Mouse (Mus musculus): ENCODE data around the gene Clasrp.
A peak's percentile ranks its signal among the peaks of the same experiment; 100 is the strongest.

Clasrp gene

DNA sequence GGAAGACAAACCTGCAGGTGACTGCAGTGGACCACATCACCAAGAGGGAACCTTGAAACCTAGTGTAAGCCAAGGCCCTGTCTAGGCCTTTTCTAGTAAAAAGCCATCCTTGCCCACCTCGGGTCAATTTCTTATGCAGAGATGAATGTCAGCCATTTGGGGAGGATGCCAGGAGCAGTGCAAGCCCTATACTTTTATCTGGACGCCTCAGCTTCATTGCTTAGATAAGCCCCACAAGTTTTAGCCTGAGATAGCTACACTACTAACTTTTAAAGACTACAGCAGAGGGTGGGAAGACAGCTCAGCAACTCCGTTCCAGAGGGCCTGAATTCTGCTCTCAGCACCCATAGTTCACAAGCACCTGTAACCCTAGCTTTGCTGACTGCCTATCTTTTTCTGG lies 40.4 kb downstream of the Clasrp start:
- no peak for DNase-seq (ENCODE audit: low spot score)

DNA sequence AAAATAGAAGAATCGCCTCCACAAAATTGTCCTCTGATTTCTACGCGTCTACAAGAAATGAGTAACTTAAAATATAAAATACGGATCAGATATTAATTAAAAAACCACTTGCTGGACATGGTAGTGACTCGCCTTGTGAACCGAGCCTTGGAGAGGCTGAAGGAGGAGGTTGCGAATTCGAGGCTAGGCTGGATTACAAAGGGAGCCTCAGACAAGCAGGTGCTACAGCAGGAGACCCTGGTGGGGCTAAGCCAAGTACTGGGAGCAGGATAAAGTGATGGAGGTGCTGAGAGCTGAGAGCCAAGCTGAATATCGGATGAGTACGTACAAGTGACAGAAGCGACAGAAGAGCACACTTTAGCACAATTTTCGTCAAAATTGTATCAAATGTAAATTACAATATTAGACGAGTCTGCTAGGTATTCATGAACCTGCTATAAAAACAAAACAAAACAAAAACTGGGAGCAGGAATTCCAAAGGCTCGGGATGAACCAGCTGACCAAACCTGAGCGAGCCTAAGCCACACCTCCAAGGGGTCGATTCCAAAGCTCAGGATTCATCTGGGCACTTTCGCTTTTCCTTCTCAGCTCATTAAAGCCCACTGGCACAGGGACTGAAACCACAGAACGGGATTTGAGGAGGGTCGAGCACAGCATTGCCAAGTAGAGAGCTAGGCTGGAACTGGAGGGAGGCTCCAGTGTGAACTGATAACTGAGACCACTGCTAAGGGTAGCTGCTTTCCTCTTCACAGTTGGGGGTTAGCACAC lies 41.5 kb downstream of the Clasrp start, which contains the start of gene Ppp1r37:
Ppp1r37 (minus strand) TSS at position 434 of the 768 bp plus-strand sequence.
- no peak for DNase-seq (ENCODE audit: low spot score)

DNA sequence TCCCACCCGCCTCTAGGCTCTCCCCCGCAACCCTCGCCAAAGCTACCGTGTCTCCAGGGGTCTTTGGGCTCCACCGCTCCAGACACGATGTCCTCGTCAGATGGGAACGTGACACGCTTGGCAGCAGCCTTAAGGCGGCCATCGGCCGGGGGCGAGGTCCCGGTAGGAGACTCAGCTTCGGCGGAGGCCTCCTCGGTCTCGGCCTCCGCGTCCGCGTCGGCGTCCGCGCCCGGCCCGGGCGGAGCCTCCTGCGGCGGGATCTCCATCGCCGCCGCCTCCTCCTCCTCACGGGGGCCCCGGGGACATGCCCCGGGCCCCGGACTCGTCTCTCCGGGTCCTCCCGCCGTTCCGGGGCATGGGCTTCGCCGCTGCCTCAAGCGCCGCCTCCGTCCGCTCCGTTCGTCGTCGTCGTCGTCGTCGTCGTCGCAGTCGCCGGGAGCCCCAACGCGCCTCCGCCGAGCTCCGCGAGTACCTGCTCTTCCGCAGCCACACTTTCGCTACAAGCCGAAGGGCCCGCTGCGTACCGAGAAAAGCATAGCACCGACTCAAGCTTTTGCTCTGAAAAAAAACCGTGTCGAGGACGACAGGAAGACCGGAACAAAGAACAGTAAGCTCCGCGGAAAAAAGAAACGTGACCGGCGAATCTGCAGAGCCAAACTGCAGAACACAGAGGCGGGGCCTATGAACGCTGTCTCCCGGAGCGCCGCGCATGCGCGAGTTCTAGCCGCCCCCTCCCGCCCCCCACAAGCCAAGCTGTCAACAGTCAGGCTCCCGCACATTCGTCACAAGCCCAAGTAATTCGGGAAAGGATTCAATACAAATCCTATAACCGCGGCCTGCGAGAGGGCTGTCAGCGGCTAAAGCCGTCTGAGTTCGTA lies 42.3 kb downstream of the Clasrp start:
- peak; percentile 87 for DNase-seq (ENCODE audit: low spot score)

DNA sequence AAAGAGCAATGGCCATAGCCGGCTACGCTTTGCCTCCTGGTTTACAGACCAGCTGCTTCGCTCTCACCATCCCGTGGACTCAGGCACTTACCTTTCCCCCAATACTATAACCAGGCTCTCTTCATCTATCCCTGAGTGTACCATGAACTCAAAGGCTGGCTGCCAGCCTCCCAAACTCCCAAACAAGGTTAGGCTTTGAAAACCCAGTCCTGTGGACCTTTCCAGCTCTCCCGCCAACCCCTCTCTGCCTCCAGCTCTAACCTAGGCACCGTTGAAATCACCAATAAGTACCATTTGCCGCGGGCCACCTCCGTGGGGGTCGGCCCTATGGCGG lies 42.9 kb downstream of the Clasrp start:
- no peak for DNase-seq (ENCODE audit: low spot score)

DNA sequence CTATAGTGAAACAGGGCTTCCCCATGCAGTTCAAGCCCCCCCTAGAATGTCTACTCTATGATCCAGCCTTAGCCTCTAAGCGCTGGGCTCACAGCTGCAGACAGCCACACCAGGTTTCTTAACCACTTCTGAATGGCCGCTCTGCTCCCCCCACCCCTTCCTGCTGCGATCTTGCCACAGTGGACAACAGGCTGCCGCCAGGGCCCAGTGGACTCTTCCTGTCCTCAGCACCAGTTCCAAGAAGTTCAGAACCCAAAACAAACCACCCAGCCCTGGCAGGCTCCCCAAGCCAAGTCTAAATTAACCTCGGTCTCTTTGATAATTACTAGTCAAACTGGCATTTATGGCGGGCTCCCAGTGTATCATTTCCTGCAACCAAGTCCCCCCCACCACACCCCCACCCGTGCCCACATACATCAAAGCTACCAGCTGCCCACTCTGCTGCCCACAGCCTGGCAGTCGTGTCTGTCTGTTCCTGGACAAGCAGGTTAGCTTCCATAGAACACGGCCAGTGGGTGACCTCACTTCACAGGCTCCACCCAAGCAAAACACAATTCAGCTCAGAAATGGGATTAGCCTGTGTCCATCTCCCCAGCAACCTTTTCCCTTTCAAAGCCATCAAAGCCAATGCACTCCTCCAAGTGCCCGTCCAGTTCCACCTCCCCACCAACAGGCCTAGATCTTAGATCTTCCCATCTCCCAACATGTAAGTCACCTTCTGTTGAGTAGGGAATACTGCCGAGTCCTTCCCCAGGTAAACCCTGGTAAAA lies 43.6 kb downstream of the Clasrp start:
- DNase-seq (ENCODE audit: low spot score): no peak

DNA sequence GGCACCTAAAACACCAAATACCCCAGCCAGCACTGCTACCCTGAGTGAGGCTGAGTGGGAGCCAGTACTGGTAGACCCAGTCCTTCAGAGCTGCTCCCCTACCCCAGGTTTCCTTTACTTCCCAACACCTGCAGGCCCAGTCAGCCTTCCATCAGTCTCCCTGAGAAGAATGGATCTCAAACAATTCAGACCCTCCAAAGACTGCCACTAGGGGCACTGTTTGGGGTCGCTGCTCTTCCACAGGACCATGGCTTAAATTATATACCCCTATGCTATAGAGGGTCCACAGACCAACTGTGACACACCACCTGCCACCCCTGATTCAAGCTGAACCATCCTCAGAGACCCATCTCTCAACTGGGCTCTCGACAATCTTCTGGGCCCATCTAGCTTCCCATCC lies 45.3 kb downstream of the Clasrp start:
- DNase-seq (ENCODE audit: low spot score): no peak

DNA sequence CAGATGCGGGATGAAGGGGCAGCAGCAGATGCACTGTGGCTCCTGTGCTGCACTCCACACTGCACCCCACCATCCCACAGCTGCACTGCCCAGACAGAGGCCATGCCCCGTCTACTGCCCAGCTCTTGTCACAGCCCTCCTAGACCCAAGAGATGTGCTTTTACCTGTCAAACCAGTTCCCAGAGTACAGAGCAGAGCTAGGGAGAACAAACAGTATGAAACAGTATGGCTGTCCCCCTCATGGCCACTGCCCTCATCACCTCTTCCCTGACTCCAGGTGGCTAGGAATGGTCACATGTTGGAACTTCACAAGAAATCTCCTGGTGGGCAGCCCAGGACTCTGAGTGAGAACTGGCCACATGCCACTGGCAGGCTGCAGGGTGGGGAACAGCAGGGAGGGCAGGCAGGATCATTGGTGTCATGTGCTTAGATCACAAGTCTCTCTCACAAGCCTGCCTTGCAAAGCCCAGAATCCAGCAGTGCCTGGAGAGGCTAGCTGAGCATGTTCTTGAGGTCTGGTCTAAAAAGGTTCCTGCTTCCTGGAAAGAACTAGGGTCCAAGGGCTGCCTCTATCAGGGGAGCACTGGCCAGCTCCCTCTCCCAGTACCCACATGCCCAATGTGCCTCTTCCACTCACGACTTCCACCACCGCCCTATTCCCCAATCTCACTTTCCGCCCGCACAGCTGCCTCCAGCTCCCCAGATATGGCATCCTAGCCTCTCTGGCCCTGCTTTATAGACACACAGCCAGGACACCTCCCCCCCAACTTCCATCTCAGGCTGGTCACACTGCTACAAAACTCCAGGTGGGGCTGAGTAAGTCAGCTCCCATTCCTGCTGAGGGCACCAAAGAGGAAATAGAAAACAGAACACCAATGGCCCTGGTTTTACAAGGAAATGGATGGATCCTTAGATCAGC lies 46.0 kb downstream of the Clasrp start:
- no peak for DNase-seq (ENCODE audit: low spot score)

DNA sequence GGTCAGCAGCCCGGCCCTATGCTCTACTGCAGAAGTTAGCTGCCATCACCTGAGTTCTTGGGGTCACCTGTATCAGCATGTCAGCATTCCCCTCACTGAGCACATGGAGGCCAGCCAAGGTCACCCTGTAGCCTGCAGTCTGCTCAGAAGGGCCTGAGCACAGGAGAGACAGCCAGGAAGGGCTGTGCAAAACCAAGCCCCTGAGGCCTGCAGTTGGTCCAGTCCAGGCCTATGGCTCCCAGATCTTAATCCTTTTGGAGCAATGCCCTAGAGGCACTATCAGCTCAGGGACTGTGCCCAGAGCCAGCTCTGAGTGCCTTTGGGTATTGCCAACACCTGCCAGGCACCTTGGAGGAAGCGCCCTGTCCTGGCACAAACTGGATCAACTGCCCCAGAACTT lies 47.2 kb downstream of the Clasrp start:
- DNase-seq (ENCODE audit: low spot score): no peak

DNA sequence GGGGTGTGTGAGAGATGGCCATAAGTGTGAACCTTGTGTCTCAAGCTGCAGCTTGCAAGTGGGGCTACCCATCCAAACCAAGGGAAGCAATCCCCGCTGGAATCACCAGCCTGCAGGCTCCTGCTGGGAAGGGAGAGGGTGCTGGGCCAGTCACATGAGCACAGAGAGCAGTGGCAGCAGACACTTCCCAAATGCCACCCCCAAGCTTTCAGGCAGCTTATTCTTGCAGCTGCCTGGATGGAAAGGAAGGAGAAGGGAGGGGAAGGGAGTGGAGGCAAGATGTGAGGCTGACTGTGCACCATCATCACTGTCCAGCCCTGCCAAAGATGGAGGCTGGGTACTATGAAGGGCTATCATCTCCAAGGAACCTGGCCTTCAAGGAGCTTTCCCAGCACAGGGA lies 50.1 kb downstream of the Clasrp start:
- DNase-seq (ENCODE audit: low spot score): no peak

DNA sequence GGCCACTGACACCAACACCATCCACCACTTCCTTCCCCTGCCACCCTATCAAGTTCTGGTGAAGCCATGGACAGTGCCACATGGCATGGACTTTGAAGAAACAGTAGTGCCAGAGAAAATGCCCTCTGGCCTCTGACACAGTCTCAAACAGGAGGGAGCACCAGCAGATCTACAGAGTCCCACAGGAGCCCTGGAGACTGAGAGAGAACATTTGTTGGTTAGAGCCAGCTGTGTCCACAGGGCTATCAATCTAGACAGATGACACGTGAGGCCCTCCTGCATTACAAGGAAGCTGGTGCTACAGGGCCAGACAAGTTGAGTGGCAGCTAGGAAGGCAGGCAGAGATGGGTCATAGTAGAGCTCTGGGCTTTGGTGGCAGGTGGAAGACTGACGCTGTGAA lies 51.8 kb downstream of the Clasrp start:
- DNase-seq (ENCODE audit: low spot score): no peak

DNA sequence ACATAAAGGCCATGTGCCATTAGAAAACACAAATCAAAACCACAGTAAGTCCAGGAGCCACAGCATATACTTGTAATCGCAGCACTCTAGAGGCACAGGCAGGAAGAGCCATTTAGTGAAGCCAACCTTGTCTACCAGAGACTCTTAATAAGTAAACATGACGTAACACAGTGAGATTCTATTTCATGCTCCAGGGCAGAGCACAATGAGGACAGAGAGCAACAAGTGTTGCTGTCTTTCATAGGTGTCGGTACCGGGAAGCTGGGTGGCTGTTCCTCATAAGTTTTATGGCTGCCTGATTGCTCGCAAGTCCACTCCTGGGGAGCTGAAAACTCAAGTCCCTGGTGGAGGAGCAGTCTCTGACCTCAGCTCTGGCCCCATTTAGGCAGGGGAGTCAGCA lies 52.7 kb downstream of the Clasrp start:
- DNase-seq (ENCODE audit: low spot score): no peak

DNA sequence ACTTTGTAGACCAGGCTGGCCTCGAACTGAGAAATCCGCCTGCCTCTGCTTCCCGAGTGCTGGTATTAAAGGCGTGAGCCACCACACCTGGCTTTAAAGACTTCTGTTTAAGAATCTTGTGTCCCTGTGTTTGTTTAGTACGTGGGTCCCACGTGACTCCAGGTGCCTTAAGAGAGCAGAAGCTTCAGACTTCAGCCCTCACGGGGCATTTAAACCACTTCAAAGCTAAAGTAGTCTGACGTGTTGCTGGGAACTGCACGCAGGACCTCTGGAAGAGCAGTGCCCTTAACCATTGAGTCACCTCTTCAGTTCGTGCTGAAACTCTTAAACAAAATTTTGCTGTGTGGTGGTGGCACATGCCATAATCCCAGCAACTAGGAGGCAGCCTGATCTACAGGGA lies 54.9 kb downstream of the Clasrp start:
- DNase-seq (ENCODE audit: low spot score): peak; percentile 69

DNA sequence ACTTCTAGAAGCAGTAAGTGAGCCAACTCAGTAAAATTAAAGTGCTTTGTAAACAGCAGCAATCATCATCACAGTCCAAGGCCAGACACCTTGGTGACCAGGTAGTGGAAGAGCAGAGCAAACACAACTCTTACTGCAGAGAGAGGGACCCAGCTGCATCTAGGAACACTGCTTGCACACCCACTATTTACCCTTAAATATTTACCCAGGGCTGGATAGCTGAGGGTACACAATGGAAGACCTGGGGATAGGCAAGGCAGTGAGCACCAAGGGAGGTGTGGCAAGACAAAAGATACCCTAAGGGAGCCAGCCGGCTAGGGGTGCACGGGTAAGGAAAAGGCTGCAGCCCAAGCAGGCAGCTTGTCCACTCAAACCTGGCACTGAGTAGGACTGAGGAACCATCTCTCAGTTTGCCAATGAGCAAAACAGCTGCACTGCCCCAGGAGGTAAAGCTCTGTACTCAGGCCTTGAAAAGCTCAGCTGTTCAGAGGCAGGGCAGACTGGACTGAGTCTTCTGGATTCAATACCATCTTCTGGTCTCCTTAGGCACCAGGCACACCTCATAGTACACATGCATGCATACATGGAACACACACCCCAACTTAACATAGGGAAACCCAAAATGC lies 56.8 kb downstream of the Clasrp start:
- peak; percentile 44 for DNase-seq (ENCODE audit: low spot score)

DNA sequence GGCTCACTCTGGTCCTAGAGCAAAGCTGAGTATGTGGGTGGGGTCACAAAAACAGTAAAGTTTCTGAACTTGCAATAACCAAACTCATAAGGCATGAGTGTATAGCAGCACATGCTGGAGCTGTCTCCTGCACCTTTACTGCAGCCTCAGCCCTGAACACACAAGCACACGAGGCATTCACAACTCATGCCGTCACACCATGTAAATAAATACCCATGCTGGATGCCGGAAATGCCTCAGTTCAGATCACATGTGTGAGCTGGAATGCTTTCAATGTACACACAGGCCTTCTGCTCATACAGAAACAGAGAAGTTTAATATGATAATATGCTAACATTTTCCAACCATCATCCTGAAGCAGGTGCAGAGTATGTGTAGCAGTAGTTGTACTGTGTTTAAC lies 58.3 kb downstream of the Clasrp start:
- DNase-seq (ENCODE audit: low spot score): no peak

DNA sequence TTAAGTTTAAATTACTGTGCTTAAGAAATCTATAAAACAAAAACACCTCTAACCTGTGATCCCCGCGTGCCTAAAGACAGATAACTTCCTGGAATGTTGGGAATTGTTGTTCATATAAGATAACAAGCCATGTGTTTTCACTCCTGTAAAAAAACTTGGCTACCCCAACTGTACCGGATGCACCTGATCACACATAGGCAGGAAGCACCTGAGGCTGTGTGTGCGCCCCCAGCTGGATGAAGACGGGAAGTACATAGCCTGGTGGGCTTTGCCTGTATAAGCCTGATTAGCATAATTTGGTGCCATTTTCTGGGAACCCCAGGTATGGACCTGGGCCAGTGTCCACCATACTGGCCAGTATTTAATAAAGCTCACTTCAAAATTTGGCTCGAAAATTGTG lies 60.7 kb downstream of the Clasrp start:
- no peak for DNase-seq (ENCODE audit: low spot score)

DNA sequence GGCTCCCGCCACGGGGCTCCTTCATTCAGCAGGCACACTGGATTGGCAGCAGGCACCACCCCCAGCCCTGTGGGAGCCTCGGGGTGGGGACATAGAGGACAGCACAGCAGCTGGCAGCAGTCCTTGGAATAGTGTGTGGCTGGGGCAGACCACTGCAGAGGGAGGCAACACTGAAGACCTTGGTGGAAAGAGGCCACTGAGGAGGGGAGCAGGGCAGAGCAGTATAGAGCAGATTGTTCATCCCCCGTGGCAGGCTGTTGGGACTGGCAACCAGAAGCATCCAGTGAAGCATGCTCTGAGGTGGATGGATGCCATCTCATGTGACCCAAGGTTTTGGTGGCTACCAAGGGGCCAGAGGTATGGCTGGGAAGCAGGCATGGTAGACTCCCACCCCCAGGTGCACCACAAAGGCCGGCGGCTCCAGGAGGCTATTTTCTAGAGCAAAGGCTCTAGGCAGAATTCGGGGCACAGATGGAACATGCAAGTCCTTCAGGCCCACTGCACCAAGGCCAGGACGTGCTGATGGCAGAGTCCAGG lies 62.1 kb downstream of the Clasrp start:
- no peak for DNase-seq (ENCODE audit: low spot score)

DNA sequence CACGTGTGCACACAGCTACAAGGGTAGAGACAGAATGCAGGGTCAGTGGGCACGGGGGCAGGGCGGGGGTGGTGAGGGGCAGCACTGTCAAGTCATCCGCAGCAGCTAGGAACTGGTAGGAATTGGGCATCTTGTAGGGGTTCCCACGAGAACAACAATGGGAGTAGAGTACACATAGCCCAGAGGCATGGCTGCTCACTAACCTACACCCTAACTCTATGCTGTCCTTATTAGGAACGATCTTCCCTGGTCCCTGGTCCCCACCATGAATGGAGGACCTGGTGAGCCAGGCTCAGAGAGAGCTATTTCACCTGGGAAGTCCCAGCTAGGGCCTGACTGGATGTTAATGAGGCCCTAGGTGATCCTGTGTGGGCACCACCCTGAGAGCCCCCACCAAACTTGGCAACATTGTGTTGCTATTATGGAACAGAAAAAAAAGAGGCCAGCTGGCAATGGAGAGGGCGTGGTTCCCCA lies 62.6 kb downstream of the Clasrp start:
- no peak for DNase-seq (ENCODE audit: low spot score)

DNA sequence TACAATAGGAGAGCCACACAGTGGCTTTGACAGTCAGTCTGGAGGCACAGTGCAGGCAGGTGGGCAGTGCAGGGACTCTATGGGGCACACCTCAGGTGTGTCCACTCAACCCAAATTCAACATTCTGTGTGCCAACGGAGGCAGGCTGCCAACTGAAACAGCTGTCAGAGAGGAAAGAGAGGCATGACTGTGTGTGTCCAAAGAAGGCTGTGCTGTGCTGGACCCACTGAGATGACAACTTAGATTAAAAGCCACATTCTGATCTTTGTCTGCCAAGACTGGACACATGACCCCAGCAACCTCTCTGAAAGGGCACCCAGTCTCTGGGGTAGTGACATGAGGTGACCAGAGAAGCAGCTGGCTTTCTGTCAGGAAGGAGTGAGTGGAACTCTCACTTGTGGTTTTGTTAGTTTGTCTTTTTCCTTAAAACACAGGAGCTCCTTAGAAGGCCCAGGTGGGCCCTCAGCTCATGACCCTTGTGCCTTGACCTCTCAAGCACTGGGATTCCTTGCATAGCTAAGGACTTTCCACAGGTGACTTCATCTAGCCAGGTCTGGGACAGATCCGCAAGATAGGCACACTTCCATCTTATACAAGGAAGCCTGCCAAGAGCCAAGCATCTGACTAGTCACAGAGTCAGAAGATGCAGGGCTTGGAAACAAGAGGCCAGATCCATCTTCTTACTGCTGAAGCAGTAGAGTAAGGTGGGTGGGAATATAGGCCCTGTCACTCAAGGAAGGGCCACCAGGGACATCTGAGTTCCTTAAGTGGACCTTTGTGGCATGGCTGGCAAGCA lies 63.3 kb downstream of the Clasrp start:
- peak; percentile 49 for DNase-seq (ENCODE audit: low spot score)

DNA sequence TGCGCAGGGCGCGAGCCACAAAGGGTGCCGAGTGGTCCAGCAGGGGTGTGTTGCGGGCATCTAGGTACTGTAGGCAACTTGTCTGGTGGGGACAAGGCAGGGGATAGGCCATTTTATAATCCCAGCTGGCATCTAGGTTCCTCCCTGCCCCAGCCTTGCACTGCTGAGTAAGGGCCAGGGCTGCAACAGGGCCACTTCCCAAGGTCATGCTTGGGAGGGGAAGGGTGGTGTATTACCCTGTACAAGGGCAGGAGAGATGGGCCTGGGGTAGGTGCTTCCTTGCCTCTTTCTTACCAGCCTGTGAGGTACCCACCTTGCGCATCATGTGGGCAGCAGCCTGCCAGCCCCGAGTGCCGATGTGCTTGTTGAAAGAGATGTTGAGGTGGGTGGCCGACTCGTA lies 69.6 kb downstream of the Clasrp start:
- no peak for DNase-seq (ENCODE audit: low spot score)

DNA sequence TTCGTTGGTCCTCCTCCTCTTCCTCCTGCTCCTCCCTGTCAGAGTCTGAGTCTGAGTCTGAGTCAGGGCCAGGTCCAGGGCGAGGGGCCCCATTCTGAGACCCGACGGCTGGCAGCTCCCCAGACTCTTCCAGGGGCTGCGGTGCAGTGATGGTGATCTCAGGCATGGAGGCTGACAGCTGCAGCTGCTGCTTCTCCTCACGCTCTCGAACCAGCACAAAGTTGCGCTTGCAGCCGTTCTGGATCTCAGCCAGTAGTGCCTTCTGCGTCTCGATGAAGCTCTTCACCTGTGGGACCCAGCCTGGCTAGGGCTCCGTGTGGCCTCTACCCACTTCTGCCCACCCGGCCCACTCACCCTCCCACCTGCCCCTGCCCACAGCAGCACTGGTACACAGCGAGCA lies 72.0 kb downstream of the Clasrp start:
- no peak for DNase-seq (ENCODE audit: low spot score)
